Mouse (Mus musculus) cortical plate, adult 2 months (tissue): ENCODE results near the gene Cep63. TPM values are rescaled to one million over a fixed set of nuclear protein-coding genes. Genes with fewer than 3 reads are reported as not detected.

Experiments used
- H3K27ac ChIP-seq: fragments of 200-500 bp; 2 replicates; pipeline ENCODE4 v1.5.1; 2012; ENCODE audit warnings: low read length, control low read depth, inconsistent platforms; ENCODE audit not compliant: insufficient read depth
- H3K4me1 ChIP-seq: fragments of 200-500 bp; 2 replicates; pipeline ENCODE4 v1.6.1; 2011; ENCODE audit warnings: low read length; ENCODE audit not compliant: control insufficient read depth, insufficient read depth
- H3K4me3 ChIP-seq: fragments of 200-500 bp; 2 replicates; pipeline ENCODE4 v1.5.1; 2011; ENCODE audit warnings: mild to moderate bottlenecking, low read length, control low read depth; ENCODE audit not compliant: insufficient read depth
- CTCF ChIP-seq: fragments of 200-500 bp; IDR thresholded peaks from 2 replicates; pipeline ENCODE4 v1.5.1; 2011; ENCODE audit warnings: mild to moderate bottlenecking, control low read depth, low read length; ENCODE audit not compliant: insufficient read depth; ENCODE audit errors: extremely low read depth
- POLR2A ChIP-seq: fragments of 200-500 bp; IDR thresholded peaks from 2 replicates; pipeline ENCODE4 v1.6.1; 2011; ENCODE audit warnings: mild to moderate bottlenecking, low read length, control low read depth; ENCODE audit not compliant: insufficient read depth; ENCODE audit errors: extremely low read depth
- polyA plus RNA-seq: library from polyadenylated mRNA; depleted of rRNA; stranded (reverse); fragments of >200 nt; gene quantifications from 2 replicates; pipeline ENCODE4 v1.2.3, GENCODE M21; 2012; rRNA removed

Cep63 gene
- polyA plus RNA-seq, result 36.7 and 37.8 TPM in 2 replicates

DNA sequence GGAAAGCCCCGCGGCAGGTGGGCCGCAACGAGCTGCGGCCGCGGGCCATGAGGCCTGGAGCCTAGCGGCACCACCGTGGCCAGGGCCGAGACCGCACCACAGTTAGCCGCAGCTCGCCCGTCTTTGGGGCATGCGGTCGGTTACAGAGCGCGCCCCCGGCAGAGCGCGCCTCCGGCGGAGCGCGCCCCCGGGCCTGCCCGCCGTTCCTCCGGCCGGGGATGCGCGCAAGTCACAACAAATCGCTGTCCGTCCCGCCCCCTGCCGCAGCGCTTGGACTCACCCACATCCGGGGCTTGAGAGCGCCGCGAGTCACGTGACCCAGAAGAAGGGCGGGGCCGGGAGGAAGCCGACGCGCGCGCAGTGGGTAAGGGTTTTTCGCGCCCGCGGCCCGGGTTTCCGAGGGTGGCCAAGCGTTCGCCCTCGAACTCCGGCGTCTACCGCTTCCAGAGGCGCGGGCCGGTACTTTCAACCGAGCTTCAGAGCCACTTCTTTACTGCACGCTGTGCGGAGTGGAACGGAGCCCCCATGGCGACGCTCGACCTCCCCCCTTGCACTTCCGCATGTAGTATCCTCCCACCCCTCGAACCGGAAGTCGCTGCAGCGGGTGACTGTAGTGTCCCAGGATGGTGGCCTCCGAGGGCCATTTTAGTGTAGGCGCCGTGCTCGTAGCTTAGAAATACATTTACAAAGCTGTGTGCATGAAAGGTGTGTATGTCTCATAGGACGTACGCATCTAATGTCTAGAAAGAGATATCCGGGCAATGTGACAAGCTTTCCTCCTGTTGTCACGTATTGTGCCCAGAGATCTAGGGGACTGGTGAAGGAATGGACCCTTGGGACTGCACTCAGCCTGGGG is at the start of gene Cep63, which contains the start of gene Anapc13:
Gene Cep63, minus strand, starts transcription at position 552 of the 856 bp plus-strand sequence.
Gene Anapc13, plus strand, starts transcription at position 314 of the 856 bp plus-strand sequence.
- Histone ChIP-seq H3K4me3 (peak within 1 kb of the TSS; percentile 54), H3K27ac (peak within 1 kb of the TSS; percentile 92), H3K4me1 (peaks cover 5% of the 10 kb centered on the region)
- no peak for TF ChIP-seq CTCF
- peak; percentile 45 for TF ChIP-seq POLR2A

GRCm38 (mm10) chr9:102675922-102676321 is 49.6 kb upstream of the Cep63 start:
- TF ChIP-seq CTCF (no peak), POLR2A (no peak)
- Histone ChIP-seq H3K4me3 (no peak overlapping the region), H3K4me1 (no peaks in the 10 kb centered on the region), H3K27ac (no peak overlapping the region)

GRCm38 (mm10) chr9:102673381-102673780 is 47.0 kb upstream of the Cep63 start:
- Histone ChIP-seq H3K4me3 (no peak overlapping the region), H3K27ac (no peak overlapping the region), H3K4me1 (no peaks in the 10 kb centered on the region)
- TF ChIP-seq POLR2A (no peak), CTCF (no peak)

- TF ChIP-seq POLR2A (no peak), CTCF (no peak)
- H3K4me3 ChIP-seq, result no peak overlapping the region
- H3K27ac ChIP-seq, result no peak overlapping the region
Observed at GRCm38 (mm10) chr9:102668906-102669305, 42.6 kb upstream of the Cep63 start.

GRCm38 (mm10) chr9:102668115-102668514 is 41.8 kb upstream of the Cep63 start:
- TF ChIP-seq CTCF (no peak), POLR2A (no peak)
- no peak overlapping the region for H3K27ac ChIP-seq
- H3K4me1 ChIP-seq, result no peaks in the 10 kb centered on the region
- no peak overlapping the region for H3K4me3 ChIP-seq

More at GRCm38 (mm10) chr9:102668906-102669305, 42.6 kb upstream of the Cep63 start:
- H3K4me1 ChIP-seq, result no peaks in the 10 kb centered on the region

GRCm38 (mm10) chr9:102656355-102657095 is 30.2 kb upstream of the Cep63 start:
- no peak overlapping the region for H3K27ac ChIP-seq
- H3K4me1 ChIP-seq, result no peaks in the 10 kb centered on the region
- TF ChIP-seq POLR2A, result no peak
- no peak overlapping the region for H3K4me3 ChIP-seq

DNA sequence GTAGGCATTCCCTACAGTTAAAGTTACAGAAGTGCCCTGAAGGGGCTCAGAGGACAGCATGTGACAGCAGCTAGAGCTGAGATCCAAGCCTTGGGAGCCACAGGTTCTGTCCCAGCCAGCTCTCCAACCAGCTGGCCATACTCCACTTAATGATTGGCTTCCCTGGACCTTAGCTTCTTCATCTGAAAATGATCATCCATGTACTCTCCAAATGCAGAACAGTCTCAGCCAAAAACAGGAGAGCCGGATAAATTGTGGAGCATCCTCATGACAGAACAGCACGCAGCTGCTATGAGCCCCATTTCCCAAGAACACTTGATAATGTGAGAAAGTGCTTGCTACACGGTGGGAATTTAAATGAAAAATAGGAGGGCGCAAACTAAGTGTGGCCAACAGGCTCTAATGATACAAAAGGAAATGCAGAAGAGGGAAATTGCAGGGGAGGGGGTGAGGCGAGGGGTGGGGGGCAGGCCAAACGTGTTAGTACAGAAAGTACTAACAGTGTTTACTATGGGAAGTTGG is 24.9 kb upstream of the Cep63 start:
- TF ChIP-seq CTCF, result no peak
- no peak for TF ChIP-seq POLR2A
- Histone ChIP-seq H3K27ac (no peak overlapping the region), H3K4me3 (no peak overlapping the region), H3K4me1 (peaks cover 3% of the 10 kb centered on the region; the same call in 1 of the 2 replicates)

DNA sequence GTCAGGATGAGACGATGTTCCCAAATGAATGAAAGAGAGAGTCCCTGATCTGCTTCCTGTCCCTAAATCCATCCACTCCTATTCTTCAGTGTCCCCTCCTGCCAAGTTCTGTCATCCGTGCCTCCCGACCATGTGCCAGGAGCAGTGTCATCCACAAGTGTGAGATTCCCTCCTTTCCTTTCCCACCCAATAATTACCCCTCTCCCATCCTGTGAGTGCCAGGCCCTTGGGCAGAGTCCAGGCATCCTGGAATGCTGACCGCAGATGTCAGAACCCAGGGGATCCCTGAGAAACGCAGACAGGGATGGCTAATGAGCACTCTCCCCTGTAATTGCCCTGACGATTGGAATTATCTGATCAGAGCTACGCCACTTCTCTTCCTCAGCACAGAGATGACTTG is 24.3 kb upstream of the Cep63 start:
- H3K27ac ChIP-seq, result no peak overlapping the region
- peaks cover 3% of the 10 kb centered on the region; the same call in 1 of the 2 replicates for H3K4me1 ChIP-seq
- TF ChIP-seq POLR2A (no peak), CTCF (no peak)
- H3K4me3 ChIP-seq, result no peak overlapping the region

- H3K27ac ChIP-seq, result no peak overlapping the region
- no peak overlapping the region for H3K4me3 ChIP-seq
- peaks cover 3% of the 10 kb centered on the region; the same call in 1 of the 2 replicates for H3K4me1 ChIP-seq
- no peak for TF ChIP-seq POLR2A
- no peak for TF ChIP-seq CTCF
Observed at GRCm38 (mm10) chr9:102649917-102650527, 23.7 kb upstream of the Cep63 start.
